Mouse (Mus musculus) lung, postnatal 36 days (tissue): ENCODE measurements around the gene Plcb4.
"Not testable (repeated sequence)": the region's sequence is repeated elsewhere in the genome, so short reads cannot be mapped to it uniquely, and the experiment has no call there.

ENCODE experiments used
- DNase-seq: peaks from one replicate; pipeline ENCODE4 v3.0.0; 2022; ENCODE audit warnings: mixed read lengths

Plcb4 gene

DNA sequence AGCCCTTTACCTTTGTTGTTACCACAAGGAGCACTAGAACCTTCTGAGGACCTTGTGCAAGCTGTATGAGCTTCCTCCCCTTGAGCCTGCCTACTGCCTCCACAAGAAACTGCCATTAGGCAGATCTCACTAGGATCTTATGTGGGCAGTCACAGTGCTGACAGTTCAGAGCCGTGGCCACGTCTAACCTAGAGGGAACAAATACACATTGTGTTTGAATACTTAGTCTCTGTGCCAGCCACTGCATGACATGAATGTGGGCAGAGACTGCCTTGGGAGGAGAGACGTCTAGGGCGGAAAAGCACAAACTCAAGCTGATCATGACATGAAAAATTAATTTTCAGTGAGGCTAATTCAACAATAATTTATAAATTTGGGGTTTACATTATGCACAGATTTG lies 239.2 kb downstream of the Plcb4 start:
- DNase-seq, result no peak

DNA sequence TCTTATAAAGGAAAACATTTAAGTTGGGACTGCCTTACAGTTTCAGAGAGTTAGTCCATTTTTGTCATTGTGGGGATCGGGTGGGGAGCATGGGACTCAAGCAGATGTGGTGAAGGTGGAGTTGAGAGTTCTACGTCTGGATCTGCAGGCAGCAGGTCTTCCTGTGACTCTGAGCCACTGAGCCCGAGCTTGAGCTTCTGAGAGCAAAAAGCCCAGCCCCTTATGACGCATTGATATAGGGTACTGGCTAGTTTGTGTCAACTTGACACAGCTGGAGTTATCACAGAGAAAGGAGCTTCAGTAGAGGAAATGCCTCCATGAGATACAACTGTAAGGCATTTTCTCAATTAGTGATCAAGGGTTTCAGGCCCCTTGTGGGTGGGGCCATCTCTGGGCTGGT lies 241.1 kb downstream of the Plcb4 start:
- not testable (repeated sequence) for DNase-seq

DNA sequence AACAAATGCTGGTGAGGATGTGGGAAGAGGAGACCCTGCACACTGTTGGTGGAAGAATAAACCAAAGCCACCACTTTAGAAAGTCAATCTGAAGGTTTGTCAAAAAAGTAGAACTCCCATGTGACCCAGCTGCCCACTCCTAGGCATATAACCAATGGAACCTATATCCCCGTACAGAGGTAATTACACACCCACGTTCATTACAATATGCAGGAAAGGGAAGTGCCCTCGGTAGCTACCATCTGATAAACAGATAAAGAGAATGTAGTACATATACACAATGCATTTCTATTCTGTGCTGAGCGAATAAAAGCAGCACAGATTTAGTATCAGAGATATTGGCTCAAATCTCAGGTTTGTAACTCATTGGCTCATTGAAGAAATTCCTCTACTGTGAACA lies 242.2 kb downstream of the Plcb4 start:
- DNase-seq, result no peak

DNA sequence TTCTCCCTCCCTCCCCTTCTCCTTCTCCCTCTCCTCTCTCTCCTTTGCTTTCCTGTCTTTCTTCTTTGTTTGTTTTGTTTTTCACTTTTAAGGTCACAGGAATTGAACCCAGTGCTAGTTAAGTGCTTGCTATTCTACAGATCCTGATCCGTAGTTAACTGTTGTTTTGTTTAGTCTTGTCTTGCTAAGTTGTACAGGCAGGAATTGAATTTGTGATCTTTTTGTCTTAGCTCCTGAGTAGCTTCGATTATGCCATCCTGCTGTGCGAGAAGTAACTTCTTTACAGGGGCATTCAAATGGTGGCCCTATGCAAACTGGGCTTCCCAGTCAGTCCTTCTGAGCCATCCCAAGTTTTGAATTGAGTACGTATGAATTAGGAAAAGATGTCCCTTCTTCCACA lies 245.5 kb downstream of the Plcb4 start:
- DNase-seq, result no peak

DNA sequence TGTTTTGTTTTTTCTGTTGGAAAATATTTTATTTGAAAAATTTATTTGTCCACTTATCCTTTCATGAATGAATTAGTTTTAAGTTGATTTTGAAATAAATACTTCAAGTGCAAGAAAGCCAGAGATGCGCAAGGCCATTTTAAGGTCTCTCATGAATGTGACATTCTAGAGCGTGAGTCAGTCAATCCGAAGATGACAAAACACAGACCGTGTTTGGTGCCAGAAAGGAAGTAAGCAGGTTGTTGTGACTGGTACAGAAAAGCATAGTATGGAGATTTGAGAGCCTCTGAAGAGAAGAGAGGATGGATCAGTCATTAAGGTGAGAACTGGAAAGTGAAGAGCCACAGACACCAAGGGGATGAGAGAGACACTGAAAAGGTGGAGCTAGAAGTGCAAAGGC lies 246.0 kb downstream of the Plcb4 start:
- DNase-seq, result no peak

DNA sequence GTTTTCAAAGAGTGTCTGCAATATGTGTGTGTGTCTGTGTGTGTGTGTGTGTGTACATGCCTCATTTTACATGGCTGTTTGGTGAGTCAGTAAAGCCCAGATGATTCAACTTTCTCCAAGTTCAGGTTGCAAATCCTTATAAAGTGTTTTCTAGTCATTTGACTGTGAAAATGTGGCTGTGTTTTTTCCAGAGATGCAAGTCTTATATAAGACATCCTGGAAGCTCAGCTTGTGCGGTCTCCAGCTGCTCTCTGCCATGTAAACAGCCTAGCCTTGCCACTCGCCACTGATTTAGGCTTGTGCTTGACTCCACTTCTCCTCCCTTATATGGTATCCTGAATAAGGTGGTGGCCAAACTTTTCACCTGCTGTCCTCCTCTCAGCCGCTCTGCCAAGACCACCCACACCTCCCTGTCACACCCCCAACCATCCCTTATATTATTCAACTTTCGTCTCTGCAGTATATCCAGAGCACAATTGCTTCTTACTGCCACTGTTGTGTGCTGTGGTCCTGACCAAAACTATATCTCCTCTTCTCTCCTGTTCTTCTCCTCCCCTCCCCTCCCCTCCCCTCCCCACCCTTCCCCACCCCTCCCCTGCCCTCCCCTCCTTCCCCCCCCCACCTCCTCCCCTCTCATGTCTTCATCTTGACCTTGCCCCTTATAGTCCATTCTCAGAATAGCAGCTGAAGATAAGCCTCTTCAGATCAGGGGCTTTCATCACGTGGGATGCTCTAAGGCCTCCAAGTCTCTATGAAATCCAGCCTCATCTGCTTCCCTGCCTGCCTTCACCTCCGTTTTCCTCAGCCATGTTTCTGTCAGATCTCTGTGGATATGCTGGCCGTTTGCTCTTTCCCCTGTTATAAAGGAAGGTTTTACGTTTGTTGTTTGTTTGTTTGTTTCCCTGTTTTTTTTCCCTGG lies 255.8 kb downstream of the Plcb4 start:
- peak; percentile 13 for DNase-seq

DNA sequence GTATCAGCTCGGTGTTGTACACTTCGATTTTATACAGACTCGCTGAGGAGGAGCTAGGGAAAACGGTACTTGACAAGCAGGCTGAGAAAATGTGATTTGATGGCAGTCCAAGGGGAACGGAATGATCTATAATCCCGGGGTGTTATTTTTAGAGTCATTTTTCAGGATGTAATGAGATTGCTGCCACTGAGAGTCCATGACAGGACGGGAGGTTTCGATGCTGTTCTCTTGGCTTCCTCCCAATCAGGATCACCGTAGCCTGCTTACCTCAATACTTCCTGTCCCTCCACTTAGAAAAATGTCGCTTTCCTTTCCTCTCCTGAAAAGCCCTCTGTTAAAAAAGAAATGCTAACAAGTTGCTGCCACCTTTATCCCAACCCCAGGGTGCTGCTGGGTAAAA lies 257.1 kb downstream of the Plcb4 start:
- peak; percentile 13 for DNase-seq

DNA sequence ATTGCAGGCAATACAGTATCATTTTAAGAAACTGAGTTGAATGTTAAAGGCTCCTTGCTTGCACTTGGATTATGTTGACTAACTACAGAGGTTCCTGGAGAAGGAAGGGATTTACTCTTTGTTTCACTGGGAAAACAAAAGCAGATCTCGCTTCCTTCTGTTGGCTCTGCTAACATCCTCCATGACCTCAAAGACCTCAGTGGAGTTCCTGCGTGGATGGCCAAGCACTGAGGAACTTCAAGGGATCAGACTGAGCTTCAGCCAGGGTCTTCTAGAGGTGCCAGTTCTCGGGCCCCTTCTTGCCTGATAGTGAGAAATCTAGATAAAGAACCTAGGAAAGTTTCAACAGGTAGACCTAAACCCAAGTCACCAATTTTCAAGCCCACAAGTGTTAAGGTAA lies 258.2 kb downstream of the Plcb4 start:
- no peak for DNase-seq

DNA sequence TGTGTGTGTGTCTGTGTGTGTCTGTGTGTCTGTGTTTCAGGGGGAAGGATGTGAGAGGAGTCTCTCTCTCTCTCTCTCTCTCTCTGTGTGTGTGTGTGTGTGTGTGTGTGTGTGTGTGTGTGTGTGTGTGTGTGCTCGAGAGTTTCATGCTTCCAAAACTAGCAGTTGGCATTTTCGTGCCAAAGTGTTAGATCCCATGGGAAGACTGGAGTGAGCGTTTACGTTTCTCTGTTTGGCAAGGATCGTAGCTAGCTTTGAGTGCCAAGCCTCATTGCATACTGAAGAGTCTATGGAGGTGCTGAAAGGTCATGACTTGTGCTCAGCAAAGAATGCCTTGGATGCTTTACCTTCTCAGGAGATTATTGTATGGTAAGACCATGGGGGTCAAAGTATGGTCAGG lies 259.3 kb downstream of the Plcb4 start:
- DNase-seq, result no peak

DNA sequence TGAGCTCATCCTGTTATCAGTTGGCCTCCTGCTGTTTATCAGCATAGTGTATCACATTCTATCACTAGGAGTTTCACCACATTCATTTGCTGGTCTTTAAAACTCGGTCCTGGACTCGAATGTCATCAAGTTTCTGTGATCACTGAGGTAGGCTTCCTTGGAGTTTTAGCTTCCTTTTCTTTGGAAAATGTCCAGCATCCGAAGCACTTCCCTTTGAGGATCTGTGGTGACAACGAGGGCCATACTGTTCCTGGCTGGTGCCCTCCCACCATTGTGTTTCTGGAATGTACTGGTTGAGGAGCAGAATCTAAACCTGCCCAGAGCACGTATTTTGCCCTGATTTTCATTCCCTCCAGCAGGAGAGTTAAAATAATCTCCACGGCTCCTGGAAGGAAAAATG lies 260.8 kb downstream of the Plcb4 start:
- no peak for DNase-seq

DNA sequence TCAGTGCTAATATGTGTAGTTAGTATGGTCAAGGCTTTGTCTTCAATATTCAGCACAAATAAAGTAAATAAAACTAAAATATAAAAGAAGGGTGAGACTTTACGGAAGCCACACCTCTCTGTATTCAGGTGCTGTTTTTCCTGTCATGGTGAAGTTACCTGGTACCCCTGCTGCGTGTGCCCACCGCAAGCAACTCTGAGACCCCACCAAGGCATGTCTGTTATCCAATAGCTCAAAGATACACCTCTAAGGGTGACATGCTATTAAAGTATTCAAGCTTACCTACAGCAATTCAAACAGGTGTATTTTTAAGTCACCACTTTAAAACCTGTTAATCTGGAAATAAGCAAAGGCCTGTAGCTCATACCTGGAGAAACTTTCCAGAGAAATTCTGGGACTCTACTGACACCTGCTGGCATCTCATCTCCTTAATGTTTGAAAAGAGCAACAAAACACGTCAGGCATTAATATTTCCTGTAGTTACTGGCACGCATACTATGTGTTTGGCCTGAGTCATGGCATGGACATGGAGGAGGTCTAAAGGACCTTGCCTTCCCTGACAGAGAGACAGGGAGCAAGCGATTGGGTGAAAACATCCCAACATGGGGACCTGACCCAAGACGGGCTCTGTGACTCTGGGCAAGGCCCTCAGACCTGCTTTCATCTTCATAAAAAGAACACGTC lies 268.0 kb downstream of the Plcb4 start:
- peak; percentile 91 for DNase-seq

DNA sequence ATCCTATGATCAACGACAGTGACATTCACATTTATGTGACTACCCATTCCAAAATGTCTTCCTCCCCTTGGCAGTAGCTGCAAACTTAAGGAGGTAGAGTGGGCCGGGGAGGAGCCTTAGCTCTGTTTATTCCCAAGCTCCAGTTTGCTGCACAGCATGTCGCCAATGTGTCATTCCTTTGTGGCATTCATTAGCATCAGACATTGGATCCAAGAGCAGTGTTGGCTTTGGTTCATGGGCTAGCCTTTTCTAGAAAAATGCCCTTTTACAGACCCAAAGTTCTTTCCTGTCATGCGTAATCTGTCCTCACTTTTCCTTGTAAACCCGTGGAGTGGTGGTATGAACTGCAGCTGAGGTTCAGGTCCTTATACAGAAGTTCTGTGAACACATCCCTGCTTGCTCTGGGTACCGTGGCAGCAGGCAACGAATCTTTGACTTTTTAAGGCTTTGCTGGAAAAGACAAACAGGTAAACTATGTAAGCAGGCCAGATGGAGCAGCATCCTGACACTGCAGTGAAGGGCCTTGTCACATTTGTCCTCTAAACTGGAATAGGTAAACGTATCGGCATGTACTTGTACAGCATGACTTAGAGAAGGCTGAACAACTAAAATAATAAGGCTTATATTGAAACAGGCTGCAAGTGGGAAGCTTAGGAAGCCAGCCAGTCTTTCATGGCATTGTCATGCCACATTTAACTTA lies 270.4 kb downstream of the Plcb4 start:
- no peak for DNase-seq

DNA sequence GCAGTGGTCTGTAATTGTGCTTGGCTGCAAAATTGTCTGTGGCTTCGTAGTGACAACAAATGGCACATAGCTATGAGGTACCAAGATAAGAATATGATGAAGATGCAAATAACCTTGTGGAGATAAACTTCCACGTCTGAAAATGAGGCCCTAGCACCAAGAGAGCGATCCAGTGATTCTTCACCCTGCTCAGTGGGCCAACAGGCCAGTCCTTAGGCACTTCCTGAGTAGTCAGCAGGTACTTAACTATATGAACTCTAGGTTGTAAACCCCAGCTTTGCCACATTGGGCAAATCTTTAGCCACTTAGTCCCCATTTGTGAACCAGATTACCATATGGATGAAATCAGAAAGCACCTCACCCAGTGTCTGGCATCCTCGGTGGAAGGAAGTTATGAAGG lies 271.9 kb downstream of the Plcb4 start:
- no peak for DNase-seq

DNA sequence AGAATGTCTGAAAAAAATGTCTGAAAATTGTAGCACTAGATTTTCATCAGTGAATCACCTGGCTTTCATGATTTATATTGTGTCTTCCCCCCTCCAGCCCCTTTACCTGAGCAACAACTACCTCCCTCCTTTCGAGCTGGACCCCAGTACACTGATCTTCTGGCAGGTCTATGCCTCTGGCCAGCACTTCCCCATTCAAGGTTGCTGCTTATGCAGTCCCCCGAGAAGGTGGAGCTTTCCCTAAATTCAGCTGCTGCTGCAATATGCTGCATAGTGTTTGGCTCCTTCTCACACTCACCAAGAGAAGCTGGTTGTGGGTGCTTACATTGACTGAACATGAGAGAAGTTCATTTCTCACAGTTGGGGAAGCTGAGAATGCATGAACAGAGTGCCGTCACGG lies 273.8 kb downstream of the Plcb4 start:
- no peak for DNase-seq

DNA sequence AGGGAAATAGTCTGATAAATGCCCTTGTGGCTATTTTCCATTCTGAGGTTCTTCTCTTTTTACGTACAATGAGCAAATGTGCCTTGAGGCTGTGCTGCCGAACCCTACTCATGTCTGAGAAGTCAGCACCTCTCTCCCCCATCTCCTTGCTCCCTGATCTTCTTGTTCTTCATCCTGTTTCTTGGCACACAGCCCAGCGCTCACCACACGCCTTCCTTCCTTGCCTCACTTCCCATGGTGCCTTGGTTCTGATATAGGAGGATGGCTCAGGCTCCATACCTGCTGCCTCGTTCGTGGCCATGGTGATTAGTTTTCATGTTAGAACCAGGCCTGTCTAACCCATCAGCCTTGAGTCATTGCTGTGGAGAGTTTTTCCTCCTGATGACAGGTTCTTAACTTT lies 277.6 kb downstream of the Plcb4 start:
- DNase-seq, result no peak

DNA sequence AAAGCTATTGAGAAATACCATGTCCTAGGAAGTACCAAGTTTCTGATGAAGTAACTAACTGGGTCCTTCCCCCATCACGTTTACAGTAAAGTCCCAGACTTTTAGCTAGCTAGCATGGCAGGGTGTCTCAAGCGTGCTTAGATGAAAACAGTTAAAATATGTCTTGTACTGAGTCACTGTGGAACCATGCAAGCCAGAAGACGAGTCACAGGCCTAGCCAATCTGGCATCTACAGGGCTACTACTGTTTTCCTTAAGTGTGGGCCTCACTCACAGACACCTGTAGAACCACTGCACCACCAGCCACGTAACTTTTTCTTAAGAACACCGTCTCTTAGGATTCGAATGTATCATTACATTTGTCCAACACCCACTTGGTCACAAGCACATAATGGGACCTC lies 278.8 kb downstream of the Plcb4 start:
- DNase-seq, result no peak

DNA sequence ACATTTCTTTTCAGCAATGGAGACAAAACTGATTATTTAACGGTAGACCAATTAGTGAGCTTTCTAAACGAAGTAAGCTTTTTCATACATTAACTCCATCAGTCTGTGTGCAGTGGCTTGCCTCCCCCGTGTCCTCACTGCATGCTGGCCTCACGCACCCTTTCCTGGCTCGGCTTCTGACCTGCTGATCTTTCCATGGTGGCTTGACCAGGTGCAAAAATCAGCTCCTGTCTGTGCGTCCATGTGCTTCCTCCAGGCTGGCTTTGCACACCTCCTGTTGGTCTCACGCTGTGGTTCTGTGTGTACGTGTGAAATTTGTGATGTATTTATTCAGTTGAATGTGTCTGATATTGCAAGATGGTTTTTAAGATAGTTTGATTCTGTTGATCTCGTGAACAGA lies 281.1 kb downstream of the Plcb4 start:
- DNase-seq, result no peak

DNA sequence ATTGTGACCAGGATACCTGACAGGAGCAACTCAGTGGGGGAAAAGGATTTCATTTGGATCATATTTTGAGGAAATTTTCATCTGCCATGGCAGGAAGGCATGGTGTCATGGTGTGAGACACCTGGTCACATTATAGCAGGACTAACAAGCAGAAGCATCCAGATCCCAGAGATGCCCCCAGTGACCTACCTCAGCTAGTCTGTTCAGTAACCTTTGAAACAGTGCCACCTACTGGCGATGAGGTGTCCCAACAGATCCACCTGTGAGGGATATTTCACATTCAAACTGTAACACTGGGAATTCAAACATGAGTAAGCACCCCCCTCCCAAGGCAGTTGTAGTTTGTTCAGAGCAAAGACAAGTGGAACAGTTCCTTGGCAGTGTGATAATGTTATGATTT lies 289.0 kb downstream of the Plcb4 start:
- DNase-seq, result no peak

DNA sequence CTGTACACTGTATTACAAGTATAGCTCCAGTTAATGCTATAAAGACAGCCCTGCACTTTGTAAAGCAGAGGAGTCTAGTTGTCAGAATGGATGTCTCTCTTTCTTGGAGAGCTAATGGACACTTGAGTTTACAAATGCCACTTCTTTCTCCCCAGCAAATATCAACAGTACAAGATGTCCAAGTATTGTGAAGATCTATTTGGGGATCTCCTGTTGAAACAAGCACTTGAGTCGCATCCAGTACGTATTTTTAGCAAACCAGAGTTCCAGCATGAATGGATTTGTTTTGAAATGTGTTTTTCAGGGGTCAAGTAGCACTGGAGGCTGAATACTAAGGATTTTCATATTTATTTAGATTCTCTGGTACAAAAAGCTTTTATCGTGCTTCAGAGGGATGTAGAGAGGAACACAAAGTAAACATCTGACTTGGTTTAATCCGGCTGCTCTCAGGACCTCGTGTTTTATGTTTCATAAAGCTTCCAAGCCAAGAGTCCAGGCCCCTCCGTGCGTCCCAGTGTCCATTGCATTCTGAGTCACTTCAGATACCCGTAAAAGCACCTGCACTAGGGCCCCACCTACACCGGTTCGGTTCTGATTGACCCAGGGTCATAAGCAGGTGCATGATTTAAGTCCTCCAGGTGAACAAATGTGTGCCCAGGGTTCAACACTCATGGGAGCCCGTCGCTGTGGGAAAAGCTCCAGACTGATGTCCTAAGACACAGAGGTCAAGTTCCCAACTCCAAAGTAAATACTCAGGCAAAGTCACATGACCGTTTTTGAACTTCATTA lies 296.1 kb downstream of the Plcb4 start:
- peak; percentile 66 for DNase-seq

DNA sequence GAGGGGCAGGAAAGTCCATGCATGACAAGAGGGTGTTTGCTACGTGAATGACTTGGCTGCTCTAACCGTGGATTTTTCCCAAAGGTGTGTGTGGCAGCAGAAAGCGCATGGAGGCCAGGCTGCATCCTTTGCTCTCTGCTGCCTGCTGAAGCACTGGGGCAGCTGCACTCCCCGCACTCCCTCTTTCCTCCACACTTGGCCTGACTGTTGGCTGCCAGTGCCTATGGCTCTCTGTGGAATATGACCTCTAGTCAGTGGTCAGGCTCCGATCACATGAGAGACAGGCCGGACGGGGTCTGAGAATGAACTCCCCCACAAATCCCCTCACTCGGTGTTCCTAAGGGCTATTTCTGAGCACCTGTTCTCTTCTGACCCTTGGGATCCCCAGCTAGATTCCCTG lies 297.0 kb downstream of the Plcb4 start:
- no peak for DNase-seq

DNA sequence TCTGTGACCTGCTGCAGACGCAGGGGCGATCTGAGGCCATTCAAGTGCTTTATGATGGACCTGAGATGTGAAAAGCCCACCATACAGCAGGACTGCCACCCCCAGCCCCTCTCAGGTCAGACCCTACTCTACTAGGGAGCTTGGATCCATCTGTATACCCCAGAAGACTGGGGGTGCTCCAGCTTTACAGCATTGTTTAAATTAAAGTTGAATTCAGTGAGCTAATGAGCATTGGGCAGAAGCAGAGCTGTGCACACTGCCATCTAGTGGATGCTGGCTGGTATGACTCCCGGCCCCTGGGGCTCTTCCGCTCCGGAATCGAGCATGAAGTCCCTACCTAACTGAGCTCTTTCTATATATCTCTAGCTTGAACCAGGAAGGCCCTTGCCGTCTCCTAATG lies 298.9 kb downstream of the Plcb4 start:
- peak; percentile 69 for DNase-seq

DNA sequence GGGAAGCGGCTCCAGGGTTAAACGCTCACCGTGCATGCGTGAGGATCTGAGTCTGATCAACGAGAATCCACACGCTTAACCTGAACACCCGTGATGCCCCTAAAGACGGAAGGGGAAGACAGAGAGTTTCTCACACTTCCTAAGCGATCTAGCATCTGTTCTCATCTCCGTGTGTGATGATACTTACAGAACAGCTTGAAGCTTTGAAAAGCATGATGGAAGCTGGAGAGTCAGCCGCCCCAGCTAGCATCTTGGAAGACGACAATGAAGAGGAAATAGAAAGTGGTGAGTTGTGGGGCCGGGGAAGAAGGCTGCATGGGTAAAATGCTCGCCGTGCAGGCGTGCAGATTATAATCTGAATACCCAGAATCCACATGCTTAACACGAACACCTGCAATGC lies 299.6 kb downstream of the Plcb4 start:
- DNase-seq, result no peak

DNA sequence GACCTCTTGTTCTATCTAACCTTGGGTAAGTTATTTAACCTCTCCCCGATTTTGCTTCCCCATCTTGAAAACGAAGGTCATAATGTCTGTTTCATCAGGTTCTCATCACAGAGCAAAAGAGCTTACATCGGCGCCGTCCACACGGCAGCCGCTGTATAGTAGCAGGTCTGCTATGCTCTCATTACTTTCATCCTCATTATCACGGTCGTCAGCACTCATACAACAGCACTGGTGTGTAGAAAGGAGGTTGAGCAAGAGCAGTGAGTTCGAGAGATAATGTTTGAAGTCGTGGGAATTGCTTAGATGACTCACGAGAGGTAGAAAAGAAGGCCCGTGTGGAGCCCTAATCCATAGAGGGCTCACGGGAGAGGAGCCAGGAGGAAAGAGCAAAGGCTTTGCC lies 304.3 kb downstream of the Plcb4 start:
- no peak for DNase-seq
